Mouse (Mus musculus): ENCODE measurements around the gene Clgn.
A peak's percentile ranks its signal among the peaks of the same experiment; 100 is the strongest.

Clgn gene

GRCm38 (mm10) chr8:83389316-83390005 lies at the start of gene Clgn:
Clgn (plus strand) TSS chr8:83389867.
- peak; percentile 84 for DNase-seq (ENCODE audit: low read depth, low spot score)

GRCm38 (mm10) chr8:83342076-83342475 lies 47.6 kb upstream of the Clgn start:
- no peak for DNase-seq (ENCODE audit: low read depth, low spot score)

- DNase-seq (ENCODE audit: low read depth, low spot score) = peak; percentile 25
Measured at GRCm38 (mm10) chr8:83342693-83343092, 47.0 kb upstream of the Clgn start.

- DNase-seq (ENCODE audit: low read depth, low spot score) = no peak
Measured at GRCm38 (mm10) chr8:83348263-83348662, 41.4 kb upstream of the Clgn start, which contains the start of gene Mgat4d. Mgat4d (plus strand) TSS chr8:83348471.

DNA sequence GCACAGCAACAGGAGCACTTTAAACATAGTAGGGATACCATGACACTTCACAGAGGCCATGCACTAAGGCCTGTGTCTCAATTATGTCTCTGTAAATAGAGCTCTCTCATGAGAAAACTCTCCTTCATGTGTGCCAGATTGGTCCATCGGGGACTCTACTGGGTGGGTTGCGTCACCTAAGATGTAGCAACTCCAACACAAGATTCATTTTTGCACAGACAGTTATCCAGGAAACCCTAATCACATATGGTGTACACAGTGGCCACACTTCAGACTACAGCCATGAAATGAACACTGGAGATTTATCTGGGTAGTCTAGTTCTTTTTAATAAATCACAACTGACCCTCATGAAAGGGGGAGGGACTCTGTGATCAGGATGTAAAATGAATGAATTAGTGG lies 38.4 kb upstream of the Clgn start:
- DNase-seq (ENCODE audit: low read depth, low spot score) = no peak

- peak; percentile 70 for DNase-seq (ENCODE audit: low read depth, low spot score)
Measured at GRCm38 (mm10) chr8:83363156-83363769, 26.4 kb upstream of the Clgn start.

GRCm38 (mm10) chr8:83377231-83377630 lies 12.4 kb upstream of the Clgn start:
- no peak for DNase-seq (ENCODE audit: low read depth, low spot score)

DNA sequence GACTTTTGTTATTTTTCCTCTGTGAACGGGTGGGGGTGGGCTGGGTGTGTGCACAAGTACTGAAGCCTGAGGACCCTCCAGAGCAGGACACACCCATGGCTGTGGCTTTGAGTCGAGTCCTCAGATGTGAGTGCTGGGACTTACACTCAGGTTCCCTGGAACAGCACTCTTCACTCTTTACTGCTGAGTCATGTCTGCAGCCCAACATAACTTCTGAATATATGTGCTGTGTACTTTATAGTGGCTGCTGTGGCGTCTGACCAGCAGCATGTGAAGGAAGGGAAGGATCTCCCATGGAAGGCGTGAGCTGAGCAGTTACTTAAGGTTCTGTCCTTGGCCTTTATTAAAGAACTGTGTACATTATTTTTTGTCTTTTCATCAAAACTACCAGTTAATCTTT lies 9.5 kb upstream of the Clgn start:
- no peak for DNase-seq (ENCODE audit: low read depth, low spot score)

- DNase-seq (ENCODE audit: low read depth, low spot score) = no peak
Measured at GRCm38 (mm10) chr8:83381016-83381415, 8.7 kb upstream of the Clgn start.

DNA sequence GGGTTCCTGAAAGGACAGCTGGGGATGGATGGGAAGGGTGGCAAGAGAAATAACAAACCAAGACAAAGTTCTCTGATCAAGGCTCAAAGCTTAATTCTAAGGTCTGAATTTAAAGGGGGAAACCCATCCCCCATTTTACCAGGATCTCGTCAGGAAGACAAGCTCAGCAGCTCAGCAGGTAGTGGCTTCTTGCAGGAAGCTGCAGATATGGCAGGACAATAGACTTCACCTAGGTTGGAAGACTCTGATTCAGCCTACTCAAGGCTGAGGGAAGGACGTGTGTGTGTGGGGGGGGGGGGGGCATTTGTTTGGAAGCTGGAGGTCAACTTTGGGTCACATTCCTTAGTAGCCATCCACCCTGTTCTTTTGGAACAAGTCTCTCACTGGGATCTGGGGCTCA lies 6.8 kb upstream of the Clgn start:
- no peak for DNase-seq (ENCODE audit: low read depth, low spot score)

GRCm38 (mm10) chr8:83390006-83390701 lies 487 bp downstream of the Clgn start:
- no peak for DNase-seq (ENCODE audit: low read depth, low spot score)

- no peak for DNase-seq (ENCODE audit: low read depth, low spot score)
Measured at GRCm38 (mm10) chr8:83392521-83392920, 2.9 kb downstream of the Clgn start.

DNA sequence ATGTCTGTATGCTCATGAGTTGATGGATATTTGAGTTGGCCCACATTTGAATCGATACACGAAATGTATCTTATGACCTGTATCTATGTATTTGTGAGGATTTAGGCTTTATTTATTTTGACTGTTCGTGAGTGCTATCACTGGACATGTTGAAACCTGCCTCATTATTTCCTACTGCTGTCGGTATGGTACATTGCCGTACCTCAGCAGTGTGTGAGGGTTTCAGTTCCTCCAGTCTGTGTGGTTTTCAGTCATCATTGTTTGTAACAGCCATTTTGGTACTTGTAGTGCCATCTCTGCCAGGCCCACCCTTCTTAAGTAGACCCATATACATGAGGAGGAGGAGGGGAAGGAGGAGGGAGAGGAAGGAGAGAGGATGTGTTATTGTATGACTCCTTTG lies 4.7 kb downstream of the Clgn start:
- no peak for DNase-seq (ENCODE audit: low read depth, low spot score)

- no peak for DNase-seq (ENCODE audit: low read depth, low spot score)
Measured at GRCm38 (mm10) chr8:83396680-83397079, 7.0 kb downstream of the Clgn start.

- DNase-seq (ENCODE audit: low read depth, low spot score) = no peak
Measured at GRCm38 (mm10) chr8:83397726-83398125, 8.1 kb downstream of the Clgn start.

DNA sequence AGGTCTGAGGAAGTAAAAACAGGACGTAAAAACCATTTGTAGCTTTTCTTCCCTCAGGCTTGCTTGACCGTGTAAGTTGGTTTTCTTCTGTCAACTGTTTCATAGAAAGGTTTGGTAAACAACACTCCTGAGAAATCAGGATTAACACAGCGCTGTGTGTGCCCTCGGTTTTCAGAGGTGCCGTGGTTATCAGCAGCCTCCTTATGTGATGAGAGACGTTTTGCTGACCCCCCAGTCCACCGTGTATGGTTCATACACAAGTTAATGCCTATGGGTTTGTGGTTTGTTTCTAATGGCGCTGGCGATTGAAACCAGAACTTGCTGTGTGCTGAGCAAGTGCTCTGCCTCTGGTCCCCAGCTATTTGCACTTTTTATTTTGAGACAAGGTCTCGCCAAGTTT lies 15.9 kb downstream of the Clgn start:
- DNase-seq (ENCODE audit: low read depth, low spot score) = no peak

- DNase-seq (ENCODE audit: low read depth, low spot score) = peak; percentile 82
Measured at GRCm38 (mm10) chr8:83406836-83407235, 17.2 kb downstream of the Clgn start.

- DNase-seq (ENCODE audit: low read depth, low spot score) = no peak
Measured at GRCm38 (mm10) chr8:83408496-83408895, 18.8 kb downstream of the Clgn start.

DNA sequence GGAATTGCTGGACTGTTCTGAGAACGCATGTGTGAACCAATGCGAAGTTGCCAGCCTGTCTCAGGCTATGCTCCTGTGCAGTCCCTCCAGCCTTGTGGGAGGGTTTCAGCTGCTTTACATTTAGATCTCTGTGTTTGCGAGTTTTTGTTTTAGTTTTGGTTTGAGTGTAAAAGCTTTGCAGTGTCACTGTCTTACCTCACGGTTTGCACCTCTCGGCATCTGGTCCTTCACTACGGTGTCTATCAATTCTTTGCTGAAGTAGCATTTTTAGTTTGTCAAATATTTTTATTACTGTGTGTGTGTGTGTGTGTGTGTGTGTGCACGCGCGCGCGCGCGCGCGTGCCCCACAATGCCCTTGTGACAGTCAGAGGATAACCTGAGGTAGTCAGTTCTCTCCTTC lies 27.2 kb downstream of the Clgn start:
- no peak for DNase-seq (ENCODE audit: low read depth, low spot score)

DNA sequence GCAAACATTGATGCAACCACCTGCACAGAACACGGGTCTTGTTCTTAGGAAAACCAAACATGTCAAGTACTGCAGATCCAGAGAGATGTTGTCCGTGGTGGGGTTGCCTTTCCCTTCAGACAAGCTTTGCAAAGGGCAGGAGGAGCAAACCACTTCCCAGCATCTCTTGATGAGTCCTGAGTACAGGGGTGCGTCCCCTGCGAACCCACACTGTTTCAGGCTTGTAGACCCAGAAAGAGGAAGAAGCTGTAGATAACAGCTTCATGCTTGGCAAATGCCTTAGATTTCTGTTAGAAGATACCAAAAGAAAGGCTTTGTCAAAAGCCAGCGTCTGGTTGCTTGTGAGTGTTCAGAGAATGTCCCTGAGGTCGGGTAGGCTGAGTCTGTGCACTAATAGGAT lies 28.3 kb downstream of the Clgn start:
- no peak for DNase-seq (ENCODE audit: low read depth, low spot score)

DNA sequence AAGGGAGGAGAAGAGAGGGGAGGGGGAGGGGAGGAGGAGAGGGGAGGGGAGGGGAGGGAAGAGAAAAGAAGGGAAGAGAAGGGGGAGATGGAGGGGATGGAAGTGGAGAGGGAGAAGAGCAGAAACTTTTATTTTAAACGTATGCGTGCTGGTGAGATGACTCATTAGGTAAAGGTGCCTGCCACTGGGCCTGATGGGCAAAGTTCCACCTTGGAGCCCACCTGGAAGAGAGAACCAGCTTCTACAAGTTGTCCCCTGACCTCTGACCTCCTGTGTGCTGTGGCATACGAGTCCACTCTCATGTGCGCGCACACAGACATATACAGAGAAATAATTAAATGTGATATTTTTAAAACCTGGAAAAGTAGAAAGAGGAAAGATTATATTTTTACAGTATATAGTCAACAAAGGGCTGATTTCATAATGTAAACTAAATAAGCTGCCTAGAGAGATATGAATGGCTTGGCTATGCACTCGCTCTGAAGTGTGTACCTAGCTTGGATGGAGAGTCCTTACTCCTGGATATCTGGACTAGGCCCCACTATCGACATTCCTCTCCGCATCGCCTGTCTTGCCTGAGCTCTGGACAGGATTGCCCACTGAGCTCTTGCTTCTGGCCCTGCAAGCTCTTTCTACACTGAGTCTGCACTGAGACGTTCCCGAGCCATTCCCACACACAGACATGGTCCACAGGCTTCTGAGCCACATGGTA lies 29.3 kb downstream of the Clgn start:
- DNase-seq (ENCODE audit: low read depth, low spot score) = no peak

DNA sequence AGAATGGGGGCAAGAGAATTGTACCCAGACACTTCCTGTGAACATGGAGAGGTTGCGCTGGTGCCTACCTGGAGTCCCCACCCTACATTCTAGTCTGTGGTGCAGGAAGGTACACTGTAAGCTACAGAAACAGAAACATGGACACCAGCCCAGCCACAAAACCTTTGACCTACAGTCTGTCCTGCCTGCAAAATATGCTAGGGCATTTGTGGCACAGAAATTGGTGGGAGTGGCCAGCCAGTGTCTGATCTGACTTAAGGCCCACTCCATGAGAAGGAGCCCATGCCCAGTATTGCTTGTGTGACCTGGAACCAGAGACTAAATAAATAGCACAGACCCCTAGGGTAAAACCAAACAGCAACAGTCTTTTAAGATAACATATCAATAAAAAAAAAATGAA lies 31.7 kb downstream of the Clgn start:
- no peak for DNase-seq (ENCODE audit: low read depth, low spot score)

Measured in forelimb bud, embryonic 11.5 days (tissue).